Mouse (Mus musculus) induced T-regulatory cell, adult 2 months (primary cell): ENCODE measurements around the gene Asb11.

Experiments used
- DNase-seq: peaks from one replicate; pipeline ENCODE4 v3.0.0-alpha.2; 2012; ENCODE audit warnings: low read depth

Asb11 gene

DNA sequence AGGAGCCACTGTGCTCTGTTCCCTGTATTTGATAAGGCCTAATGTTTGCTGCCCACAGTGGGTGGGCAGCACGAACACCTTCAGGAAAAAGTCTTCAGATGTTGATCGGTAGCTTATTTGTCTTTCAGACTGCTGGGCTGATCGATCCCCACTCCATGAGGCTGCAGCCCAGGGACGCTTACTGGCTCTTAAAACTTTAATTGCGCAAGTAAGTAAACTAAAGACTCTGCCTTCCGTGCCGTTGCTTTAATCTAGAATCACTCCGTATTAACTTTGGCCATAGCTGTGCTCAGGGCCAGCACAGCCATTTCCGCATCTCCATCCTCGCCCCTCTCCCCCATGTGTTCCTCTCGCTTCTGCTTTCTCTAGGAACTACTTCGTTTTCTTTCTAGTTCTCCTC, 8.8 kb downstream of the Asb11 start:
- no peak for DNase-seq

DNA sequence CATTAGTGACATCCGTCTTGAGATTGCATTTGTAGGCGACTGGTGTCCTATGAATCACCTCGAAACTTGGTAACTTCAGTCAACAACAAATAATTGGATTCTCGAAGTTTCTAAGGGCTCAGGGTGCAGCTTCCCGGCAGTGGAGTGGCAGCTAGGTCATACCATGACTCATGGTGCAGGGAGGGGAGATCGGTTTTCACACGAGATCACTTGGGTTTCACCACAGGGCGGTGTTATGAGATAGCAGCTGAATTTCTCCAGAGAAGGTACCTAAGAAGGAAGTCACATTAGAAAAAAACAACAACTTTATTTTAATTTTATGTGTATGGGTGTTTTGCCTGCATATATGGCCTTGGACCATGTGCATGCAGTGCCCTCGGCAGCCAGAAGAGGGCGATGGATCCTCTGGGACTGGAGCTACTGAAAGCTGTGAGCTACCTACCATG, 9.3 kb downstream of the Asb11 start:
- peak; percentile 11 for DNase-seq

- no peak for DNase-seq
Measured at GRCm38 (mm10) chrX:164446835-164447681, 10.3 kb downstream of the Asb11 start.

DNA sequence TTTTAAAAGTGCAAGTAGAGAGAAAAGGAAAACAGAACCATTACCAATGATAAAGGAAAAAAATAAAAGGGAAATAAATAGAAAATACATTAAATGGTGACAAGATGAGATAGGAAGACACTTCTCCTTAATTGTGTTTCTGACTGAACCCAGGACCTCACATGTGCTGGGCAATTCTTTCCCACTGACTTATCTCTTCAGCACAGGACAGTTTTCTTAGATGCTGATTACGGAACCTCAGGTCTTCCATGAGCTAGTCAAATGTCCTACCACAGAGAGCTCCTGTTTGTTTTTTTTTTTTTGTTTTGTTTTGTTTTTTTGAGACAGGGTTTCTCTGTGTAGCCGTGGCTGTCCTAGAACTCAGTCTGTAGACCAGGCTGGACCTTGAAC, 10.9 kb downstream of the Asb11 start:
- no peak for DNase-seq

DNA sequence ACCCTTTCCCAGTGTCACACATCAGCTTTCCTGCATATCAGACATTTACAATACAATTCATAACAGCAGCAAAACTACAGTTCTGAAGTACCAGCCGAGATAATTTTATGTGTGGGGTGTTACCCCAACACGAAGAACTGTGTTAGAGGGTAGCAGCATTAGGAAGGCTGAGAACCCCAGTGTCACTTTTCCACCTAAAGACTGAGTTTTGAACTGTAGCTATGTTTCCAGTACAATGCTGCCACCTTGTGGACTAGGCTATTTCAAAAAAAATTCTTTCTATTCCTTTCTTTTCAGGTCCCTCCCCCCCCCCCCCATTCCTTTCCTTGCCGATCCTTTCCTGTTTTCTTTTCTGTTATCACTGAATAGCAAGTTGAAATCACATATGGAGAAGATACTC, 12.4 kb downstream of the Asb11 start:
- DNase-seq, result peak; percentile 68

DNA sequence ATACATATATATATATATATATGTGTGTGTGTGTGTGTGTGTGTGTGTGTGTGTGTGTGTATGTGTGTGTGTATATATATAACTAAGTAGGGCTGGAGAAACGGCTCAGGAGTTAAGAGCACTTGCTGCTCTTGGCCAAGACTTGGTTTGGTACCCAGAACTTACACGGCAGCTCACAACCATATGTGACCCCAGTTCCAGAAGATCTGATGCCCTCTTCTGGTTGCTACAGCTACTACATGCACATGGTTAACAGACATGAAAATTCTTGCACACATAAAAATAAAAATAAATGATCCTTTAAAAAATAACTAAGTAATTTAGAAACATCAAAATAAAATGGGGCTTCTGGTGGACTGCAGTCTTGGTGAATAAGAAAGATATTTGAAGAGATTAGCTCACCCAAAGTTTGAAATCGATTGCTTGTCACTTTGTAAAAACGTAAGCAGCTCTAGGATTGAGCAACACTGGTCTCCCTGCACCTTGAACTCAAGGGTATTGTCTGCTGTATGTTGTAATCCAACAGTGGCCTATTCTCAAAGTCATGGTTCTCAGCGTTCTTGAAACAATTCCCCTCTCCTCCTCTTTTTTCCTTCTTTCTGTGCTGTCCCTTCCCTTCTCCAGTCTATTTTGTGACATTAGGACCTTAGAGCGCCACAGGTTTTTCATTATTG, 22.5 kb downstream of the Asb11 start:
- no peak for DNase-seq

GRCm38 (mm10) chrX:164502258-164502657, 65.5 kb downstream of the Asb11 start:
- DNase-seq, result no peak

GRCm38 (mm10) chrX:164505709-164506498, 69.1 kb downstream of the Asb11 start, which contains the start of gene Asb9:
Asb9 (plus strand) TSS chrX:164506327.
- DNase-seq, result no peak

DNA sequence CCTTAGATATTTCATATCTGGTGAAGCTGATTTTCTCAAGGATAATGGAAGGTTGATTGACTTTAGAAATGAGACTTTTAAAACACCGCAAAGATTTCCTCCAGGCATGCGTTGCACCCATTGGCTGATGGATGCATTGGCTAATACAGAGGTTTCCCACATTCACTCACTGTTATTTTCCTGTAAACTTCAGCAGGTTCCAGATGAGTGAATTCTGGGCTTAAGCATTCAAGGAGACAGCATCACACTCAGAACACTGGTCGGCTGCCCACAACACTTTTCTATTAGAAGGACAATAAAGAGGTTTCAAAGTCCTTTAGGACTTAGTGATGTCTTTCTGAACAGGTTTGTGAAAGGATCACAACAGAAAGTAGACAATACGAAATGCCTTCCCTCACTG, 70.3 kb downstream of the Asb11 start:
- DNase-seq, result no peak

- DNase-seq, result no peak
Measured at GRCm38 (mm10) chrX:164508728-164509127, 71.9 kb downstream of the Asb11 start.
